Mouse (Mus musculus) small intestine, adult 2 months (tissue): Measurements from ENCODE around the gene Prkca. TPM values are rescaled to one million over a fixed set of nuclear protein-coding genes. Genes with fewer than 3 reads are reported as not detected.

Source experiments
- H3K27ac ChIP-seq: fragments of 200-500 bp; 2 replicates; pipeline ENCODE4 v1.5.1; 2012; ENCODE audit warnings: low read depth, low read length, control low read depth, inconsistent platforms; ENCODE audit not compliant: insufficient read depth
- H3K27me3 ChIP-seq: fragments of 200-500 bp; 2 replicates; pipeline ENCODE4 v1.6.1; 2012; ENCODE audit warnings: mild to moderate bottlenecking, moderate library complexity, low read length, inconsistent platforms; ENCODE audit not compliant: control insufficient read depth, insufficient read depth
- H3K36me3 ChIP-seq: fragments of 200-500 bp; 2 replicates; pipeline ENCODE4 v1.6.1; 2012; ENCODE audit warnings: mild to moderate bottlenecking, low read length, control low read depth, inconsistent platforms; ENCODE audit not compliant: control insufficient read depth, insufficient read depth
- H3K4me1 ChIP-seq: fragments of 200-500 bp; 2 replicates; pipeline ENCODE4 v1.6.1; 2012; ENCODE audit warnings: low read length, inconsistent platforms, mixed read lengths; ENCODE audit not compliant: control insufficient read depth, insufficient read depth, insufficient read length
- H3K4me3 ChIP-seq: fragments of 200-500 bp; 2 replicates; pipeline ENCODE4 v1.5.1; 2012; ENCODE audit warnings: low read depth, mild to moderate bottlenecking, control low read depth, inconsistent platforms, low read length, moderate library complexity
- CTCF ChIP-seq: fragments of 200-500 bp; IDR thresholded peaks from 2 replicates; pipeline ENCODE4 v1.5.1; 2012; ENCODE audit warnings: low read depth, mild to moderate bottlenecking, control low read depth, inconsistent platforms, low read length, moderate library complexity, mixed read lengths; ENCODE audit not compliant: insufficient replicate concordance, insufficient read length; ENCODE audit errors: extremely low read depth
- POLR2A ChIP-seq: fragments of 200-500 bp; IDR thresholded peaks from 2 replicates; pipeline ENCODE4 v1.6.1; 2012; ENCODE audit warnings: low read depth, mild to moderate bottlenecking, control low read depth, inconsistent platforms, low read length, moderate library complexity
- WGBS: fragments of 180-500 bp; shearing (Covaris S2); methylation state at CpG from one replicate; pipeline ENCODE4 v1.1.7; 2018; 5-methylcytosine and 5-hydroxymethylcytosine counted together
- polyA plus RNA-seq: library from polyadenylated mRNA; depleted of rRNA; stranded (reverse); fragments of >200 nt; gene quantifications from 2 replicates; pipeline ENCODE4 v1.2.3, GENCODE M21; 2012

Prkca gene
- polyA plus RNA-seq, 1 experiment, result 13.9 TPM

- Histone ChIP-seq H3K27me3 (no peaks in the 10 kb centered on the region), H3K27ac (no peak overlapping the region), H3K36me3 (peaks cover 3% of the 10 kb centered on the region; the same call in 1 of the 2 replicates), H3K4me3 (no peak overlapping the region), H3K4me1 (no peaks in the 10 kb centered on the region)
- no peak for TF ChIP-seq POLR2A
- TF ChIP-seq CTCF, result no peak
- WGBS, result 65% methylated on average over 4 of the region's 4 CpGs
Measured at GRCm38 (mm10) chr11:108162110-108162509, 181.6 kb downstream of the Prkca start.

GRCm38 (mm10) chr11:108160056-108160455 lies 183.7 kb downstream of the Prkca start:
- 79% methylated on average over 7 of the region's 7 CpGs for WGBS
- no peaks in the 10 kb centered on the region for H3K4me1 ChIP-seq

GRCm38 (mm10) chr11:108158046-108158445 lies 185.7 kb downstream of the Prkca start:
- Histone ChIP-seq H3K36me3 (0 out of 2 replicates have a peak, but pooled peaks cover 4% of the 10 kb centered on the region), H3K27ac (no peak overlapping the region), H3K4me3 (no peak overlapping the region), H3K4me1 (no peaks in the 10 kb centered on the region), H3K27me3 (no peaks in the 10 kb centered on the region)
- TF ChIP-seq CTCF, result no peak
- TF ChIP-seq POLR2A, result no peak
- 73% methylated on average over 3 of the region's 3 CpGs for WGBS

More at GRCm38 (mm10) chr11:108160056-108160455, 183.7 kb downstream of the Prkca start:
- H3K36me3 ChIP-seq, result peaks cover 4% of the 10 kb centered on the region; the same call in 1 of the 2 replicates
- no peak overlapping the region for H3K27ac ChIP-seq
- TF ChIP-seq CTCF, result no peak
- no peak for TF ChIP-seq POLR2A
- H3K27me3 ChIP-seq, result no peaks in the 10 kb centered on the region
- H3K4me3 ChIP-seq, result no peak overlapping the region

GRCm38 (mm10) chr11:108157074-108157473 lies 186.7 kb downstream of the Prkca start:
- H3K27me3 ChIP-seq, result no peaks in the 10 kb centered on the region
- H3K27ac ChIP-seq, result no peak overlapping the region
- H3K4me3 ChIP-seq, result no peak overlapping the region
- H3K36me3 ChIP-seq, result 0 out of 2 replicates have a peak, but pooled peaks cover 4% of the 10 kb centered on the region
- WGBS, result 87% methylated on average over 5 of the region's 5 CpGs
- TF ChIP-seq POLR2A (no peak), CTCF (no peak)
- no peaks in the 10 kb centered on the region for H3K4me1 ChIP-seq

GRCm38 (mm10) chr11:108156107-108156506 lies 187.6 kb downstream of the Prkca start:
- H3K4me3 ChIP-seq, result no peak overlapping the region
- H3K36me3 ChIP-seq, result 0 out of 2 replicates have a peak, but pooled peaks cover 4% of the 10 kb centered on the region
- TF ChIP-seq CTCF (no peak), POLR2A (no peak)
- WGBS, result 86% methylated on average over 5 of the region's 5 CpGs
- no peaks in the 10 kb centered on the region for H3K27me3 ChIP-seq
- no peak overlapping the region for H3K27ac ChIP-seq
- no peaks in the 10 kb centered on the region for H3K4me1 ChIP-seq

- no peak overlapping the region for H3K27ac ChIP-seq
- WGBS, result 92% methylated on average over 8 of the region's 8 CpGs
- 0 out of 2 replicates have a peak, but pooled peaks cover 4% of the 10 kb centered on the region for H3K36me3 ChIP-seq
- no peaks in the 10 kb centered on the region for H3K27me3 ChIP-seq
- no peak for TF ChIP-seq CTCF
- no peak for TF ChIP-seq POLR2A
- peaks cover under 1% of the 10 kb centered on the region; the same call in 1 of the 2 replicates for H3K4me1 ChIP-seq
- no peak overlapping the region for H3K4me3 ChIP-seq
Measured at GRCm38 (mm10) chr11:108155088-108155580, 188.6 kb downstream of the Prkca start.

- H3K36me3 ChIP-seq, result 0 out of 2 replicates have a peak, but pooled peaks cover 4% of the 10 kb centered on the region
- WGBS, result 87% methylated on average over 9 of the region's 9 CpGs
- no peak overlapping the region for H3K4me3 ChIP-seq
- no peak for TF ChIP-seq CTCF
- no peak for TF ChIP-seq POLR2A
- H3K27ac ChIP-seq, result no peak overlapping the region
- no peaks in the 10 kb centered on the region for H3K27me3 ChIP-seq
- peaks cover 2% of the 10 kb centered on the region; the same call in 1 of the 2 replicates for H3K4me1 ChIP-seq
Measured at GRCm38 (mm10) chr11:108153997-108154841, 189.5 kb downstream of the Prkca start.
